Mouse (Mus musculus): ENCODE data around the gene Zfp182.

Gene Zfp182

GRCm38 (mm10) chrX:21061866-21062543 is at the start of gene Zfp182:
Zfp182 (minus strand) TSS chrX:21062316.
- whole genome bisulfite sequencing, result 7% methylated on average over 25 of the region's 25 CpGs

- WGBS, result 46% methylated on average over 7 of the region's 7 CpGs
These were observed 27.7 kb upstream of the Zfp182 start for GRCm38 (mm10) chrX:21089867-21090239.

GRCm38 (mm10) chrX:21088983-21089866 is 27.1 kb upstream of the Zfp182 start, which contains the start of gene Zfp300:
Zfp300 (minus strand) TSS chrX:21089527.
- WGBS, result 3% methylated on average over 27 of the region's 27 CpGs

GRCm38 (mm10) chrX:21088645-21088982 is 26.5 kb upstream of the Zfp182 start:
- WGBS, result 10% methylated on average over 6 of the region's 6 CpGs

GRCm38 (mm10) chrX:21068106-21068505 is 6.0 kb upstream of the Zfp182 start, which contains the start of gene Spaca5:
Spaca5 (plus strand) TSS chrX:21068406.

GRCm38 (mm10) chrX:21062544-21062890 is 401 bp upstream of the Zfp182 start:
- 50% methylated on average over 3 of the region's 3 CpGs for WGBS

GRCm38 (mm10) chrX:21061460-21061859 is 656 bp downstream of the Zfp182 start:
- WGBS, result 2% methylated on average over 9 of the region's 9 CpGs

- WGBS, result 85% methylated on average over 1 of the region's 1 CpGs
These were observed 81.2 kb downstream of the Zfp182 start for GRCm38 (mm10) chrX:20980901-20981300.
